Mouse (Mus musculus): ENCODE measurements around the gene Fam196b. TPM values are rescaled to one million over a fixed set of nuclear protein-coding genes. Genes with fewer than 3 reads are reported as not detected.
A peak's percentile ranks its signal among the peaks of the same experiment; 100 is the strongest.

Gene Fam196b
- polyA plus RNA-seq, 1 experiment from 2014 or later: 0.28 TPM

GRCm38 (mm10) chr11:34421061-34421460 lies 106.4 kb downstream of the Fam196b start:
- WGBS: 65% methylated on average over 6 of the region's 6 CpGs
- H3K36me3 ChIP-seq: no peaks in the 10 kb centered on the region

GRCm38 (mm10) chr11:34424546-34424945 lies 109.9 kb downstream of the Fam196b start:
- no peaks in the 10 kb centered on the region for H3K27me3 ChIP-seq (replicated peaks)
- no peak for ATAC-seq (ENCODE audit: insufficient read depth, low FRiP score, low read depth)
- H3K36me3 ChIP-seq: no peaks in the 10 kb centered on the region
- no peak overlapping the region for H3K27ac ChIP-seq
- H3K4me2 ChIP-seq: no peak overlapping the region
- H3K4me3 ChIP-seq (replicated peaks): no peak overlapping the region
- 78% methylated on average over 1 of the region's 1 CpGs for WGBS
- no peaks in the 10 kb centered on the region for H3K4me1 ChIP-seq
- H3K9me3 ChIP-seq: no peaks in the 10 kb centered on the region
- no peak overlapping the region for H3K9ac ChIP-seq

More at GRCm38 (mm10) chr11:34421061-34421460, 106.4 kb downstream of the Fam196b start:
- Histone ChIP-seq H3K9ac (no peak overlapping the region), H3K9me3 (no peaks in the 10 kb centered on the region), H3K4me2 (no peak overlapping the region), H3K4me3 (replicated peaks) (no peak overlapping the region), H3K27ac (no peak overlapping the region), H3K4me1 (no peaks in the 10 kb centered on the region), H3K27me3 (replicated peaks) (no peaks in the 10 kb centered on the region)
- ATAC-seq (ENCODE audit: insufficient read depth, low FRiP score, low read depth): no peak

- H3K27me3 ChIP-seq (replicated peaks): no peaks in the 10 kb centered on the region
- no peaks in the 10 kb centered on the region for H3K36me3 ChIP-seq
- no peaks in the 10 kb centered on the region for H3K9me3 ChIP-seq
- H3K4me3 ChIP-seq (replicated peaks): no peak overlapping the region
- no peak for ATAC-seq (ENCODE audit: insufficient read depth, low FRiP score, low read depth)
- 80% methylated on average over 5 of the region's 5 CpGs for WGBS
- no peak overlapping the region for H3K27ac ChIP-seq
- H3K4me2 ChIP-seq: no peak overlapping the region
- no peak overlapping the region for H3K9ac ChIP-seq
- H3K4me1 ChIP-seq: no peaks in the 10 kb centered on the region
Observed at GRCm38 (mm10) chr11:34427212-34427611, 112.6 kb downstream of the Fam196b start.

GRCm38 (mm10) chr11:34430940-34431339 lies 116.3 kb downstream of the Fam196b start:
- no peak for ATAC-seq (ENCODE audit: insufficient read depth, low FRiP score, low read depth)
- WGBS: 59% methylated on average over 4 of the region's 4 CpGs
- no peaks in the 10 kb centered on the region for H3K9me3 ChIP-seq
- H3K27ac ChIP-seq: no peak overlapping the region
- H3K36me3 ChIP-seq: no peaks in the 10 kb centered on the region
- H3K4me2 ChIP-seq: no peak overlapping the region
- no peak overlapping the region for H3K9ac ChIP-seq
- no peak overlapping the region for H3K4me3 ChIP-seq (replicated peaks)
- no peaks in the 10 kb centered on the region for H3K27me3 ChIP-seq (replicated peaks)
- H3K4me1 ChIP-seq: no peaks in the 10 kb centered on the region

- ATAC-seq (ENCODE audit: insufficient read depth, low FRiP score, low read depth): no peak
- WGBS: 45% methylated on average over 5 of the region's 5 CpGs
- Histone ChIP-seq H3K4me2 (no peak overlapping the region), H3K4me3 (replicated peaks) (no peak overlapping the region), H3K27ac (no peak overlapping the region), H3K27me3 (replicated peaks) (no peaks in the 10 kb centered on the region), H3K36me3 (no peaks in the 10 kb centered on the region), H3K9me3 (no peaks in the 10 kb centered on the region), H3K4me1 (no peaks in the 10 kb centered on the region), H3K9ac (no peak overlapping the region)
Observed at GRCm38 (mm10) chr11:34431371-34431770, 116.7 kb downstream of the Fam196b start.

- no peak for ATAC-seq (ENCODE audit: insufficient read depth, low FRiP score, low read depth)
- Histone ChIP-seq H3K27me3 (replicated peaks) (no peaks in the 10 kb centered on the region), H3K4me3 (replicated peaks) (no peak overlapping the region), H3K4me1 (no peaks in the 10 kb centered on the region), H3K36me3 (no peaks in the 10 kb centered on the region), H3K27ac (no peak overlapping the region), H3K9me3 (no peaks in the 10 kb centered on the region), H3K9ac (no peak overlapping the region), H3K4me2 (no peak overlapping the region)
- WGBS: 70% methylated on average over 2 of the region's 2 CpGs
Observed at GRCm38 (mm10) chr11:34431978-34432377, 117.4 kb downstream of the Fam196b start.

GRCm38 (mm10) chr11:34437446-34437845 lies 122.8 kb downstream of the Fam196b start:
- H3K4me3 ChIP-seq (replicated peaks): no peak overlapping the region
- H3K4me1 ChIP-seq: no peaks in the 10 kb centered on the region
- H3K9me3 ChIP-seq: no peaks in the 10 kb centered on the region
- no peak for ATAC-seq (ENCODE audit: insufficient read depth, low FRiP score, low read depth)
- WGBS: 44% methylated on average over 1 of the region's 1 CpGs
- no peak overlapping the region for H3K9ac ChIP-seq
- no peaks in the 10 kb centered on the region for H3K36me3 ChIP-seq
- H3K27me3 ChIP-seq (replicated peaks): no peaks in the 10 kb centered on the region
- H3K4me2 ChIP-seq: no peak overlapping the region
- no peak overlapping the region for H3K27ac ChIP-seq

GRCm38 (mm10) chr11:34438429-34438828 lies 123.8 kb downstream of the Fam196b start:
- no peak overlapping the region for H3K4me3 ChIP-seq (replicated peaks)
- WGBS: 65% methylated on average over 2 of the region's 2 CpGs
- no peak overlapping the region for H3K9ac ChIP-seq
- no peak overlapping the region for H3K27ac ChIP-seq
- H3K36me3 ChIP-seq: no peaks in the 10 kb centered on the region
- no peaks in the 10 kb centered on the region for H3K9me3 ChIP-seq
- H3K4me2 ChIP-seq: no peak overlapping the region
- no peaks in the 10 kb centered on the region for H3K4me1 ChIP-seq
- H3K27me3 ChIP-seq (replicated peaks): no peaks in the 10 kb centered on the region
- ATAC-seq (ENCODE audit: insufficient read depth, low FRiP score, low read depth): no peak

- ATAC-seq (ENCODE audit: insufficient read depth, low FRiP score, low read depth): no peak
- H3K36me3 ChIP-seq: no peaks in the 10 kb centered on the region
- H3K4me2 ChIP-seq: no peak overlapping the region
- no peaks in the 10 kb centered on the region for H3K4me1 ChIP-seq
- H3K9ac ChIP-seq: no peak overlapping the region
- no peak overlapping the region for H3K4me3 ChIP-seq (replicated peaks)
- 42% methylated on average over 4 of the region's 4 CpGs for WGBS
- no peaks in the 10 kb centered on the region for H3K9me3 ChIP-seq
- no peak overlapping the region for H3K27ac ChIP-seq
- H3K27me3 ChIP-seq (replicated peaks): no peaks in the 10 kb centered on the region
Observed at GRCm38 (mm10) chr11:34447891-34448290, 133.3 kb downstream of the Fam196b start.

GRCm38 (mm10) chr11:34449944-34450343 lies 135.3 kb downstream of the Fam196b start:
- H3K9me3 ChIP-seq: no peaks in the 10 kb centered on the region
- no peak overlapping the region for H3K4me3 ChIP-seq (replicated peaks)
- H3K36me3 ChIP-seq: no peaks in the 10 kb centered on the region
- ATAC-seq (ENCODE audit: insufficient read depth, low FRiP score, low read depth): no peak
- H3K27me3 ChIP-seq (replicated peaks): no peaks in the 10 kb centered on the region
- H3K4me1 ChIP-seq: no peaks in the 10 kb centered on the region
- H3K9ac ChIP-seq: no peak overlapping the region
- WGBS: 93% methylated on average over 4 of the region's 4 CpGs
- no peak overlapping the region for H3K27ac ChIP-seq
- H3K4me2 ChIP-seq: no peak overlapping the region

- no peak for ATAC-seq (ENCODE audit: insufficient read depth, low FRiP score, low read depth)
- Histone ChIP-seq H3K4me3 (replicated peaks) (no peak overlapping the region), H3K4me1 (no peaks in the 10 kb centered on the region), H3K27ac (no peak overlapping the region), H3K27me3 (replicated peaks) (no peaks in the 10 kb centered on the region), H3K9me3 (no peaks in the 10 kb centered on the region), H3K4me2 (no peak overlapping the region), H3K9ac (no peak overlapping the region), H3K36me3 (no peaks in the 10 kb centered on the region)
- 47% methylated on average over 1 of the region's 1 CpGs for WGBS
Observed at GRCm38 (mm10) chr11:34467056-34467455, 152.4 kb downstream of the Fam196b start.

GRCm38 (mm10) chr11:34468571-34468970 lies 153.9 kb downstream of the Fam196b start:
- ATAC-seq (ENCODE audit: insufficient read depth, low FRiP score, low read depth): no peak
- no peaks in the 10 kb centered on the region for H3K27me3 ChIP-seq (replicated peaks)
- H3K4me1 ChIP-seq: no peaks in the 10 kb centered on the region
- no peak overlapping the region for H3K4me3 ChIP-seq (replicated peaks)
- no peak overlapping the region for H3K27ac ChIP-seq
- no peak overlapping the region for H3K4me2 ChIP-seq
- 49% methylated on average over 3 of the region's 3 CpGs for WGBS
- no peaks in the 10 kb centered on the region for H3K36me3 ChIP-seq
- H3K9ac ChIP-seq: no peak overlapping the region
- no peaks in the 10 kb centered on the region for H3K9me3 ChIP-seq

GRCm38 (mm10) chr11:34469792-34470191 lies 155.2 kb downstream of the Fam196b start:
- WGBS: 51% methylated on average over 2 of the region's 2 CpGs
- no peak overlapping the region for H3K4me3 ChIP-seq (replicated peaks)
- peak; percentile 65; the same call in 1 of the 2 replicates for ATAC-seq (ENCODE audit: insufficient read depth, low FRiP score, low read depth)
- no peaks in the 10 kb centered on the region for H3K27me3 ChIP-seq (replicated peaks)
- no peak overlapping the region for H3K27ac ChIP-seq
- no peak overlapping the region for H3K4me2 ChIP-seq
- H3K9me3 ChIP-seq: no peaks in the 10 kb centered on the region
- no peaks in the 10 kb centered on the region for H3K36me3 ChIP-seq
- no peaks in the 10 kb centered on the region for H3K4me1 ChIP-seq
- H3K9ac ChIP-seq: no peak overlapping the region

All from stomach, embryonic 15.5 days (tissue).